8 mouse cellular contexts compared by ENCODE assay signal in the genomic region with DNA sequence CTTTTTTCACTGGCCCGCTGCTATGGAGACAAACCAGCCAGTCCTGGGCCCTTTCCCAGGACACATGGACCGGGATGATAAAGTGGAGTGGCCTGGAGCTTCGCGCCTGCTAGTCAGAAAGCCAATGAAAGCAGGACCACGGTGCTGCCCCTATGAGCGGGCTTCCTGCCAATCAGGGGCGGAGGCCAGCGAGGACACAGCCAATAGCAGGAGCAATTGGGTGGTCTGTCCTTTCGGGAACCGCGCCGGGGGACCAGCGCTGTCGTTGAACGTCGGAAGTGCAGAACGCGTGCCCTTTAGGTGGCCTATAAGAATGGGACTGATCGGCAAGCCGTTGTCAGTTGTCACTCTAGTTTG. TPM values are rescaled to one million over a fixed set of nuclear protein-coding genes. Genes with fewer than 3 reads are reported as not detected.
A peak's percentile ranks its signal among the peaks of the same experiment; 100 is the strongest.
DNase-seq lines count a peak whose midpoint lies in the region; ATAC-seq lines count a peak whose summit lies in the region.

No protein-coding gene starts in this region.

- intact Hi-C loops in left cerebral cortex, postnatal 36 days (cut with DNase I), result no loop called here

- peaks cover 7% of the 10 kb centered on the region for H3K36me3 ChIP-seq in hindbrain, embryonic 16.5 days (ENCODE audit: control insufficient read depth, insufficient read depth, low read length)
- peaks cover 21% of the 10 kb centered on the region for H3K36me3 ChIP-seq in megakaryocyte, embryonic 14.5 days (replicated peaks; ENCODE audit: low read length)

- no peaks in the 10 kb centered on the region for H3K9me3 ChIP-seq in hindbrain, embryonic 16.5 days (ENCODE audit: control insufficient read depth, low read length)
- H3K9me3 ChIP-seq in megakaryocyte, embryonic 14.5 days, result no peaks in the 10 kb centered on the region

- H3K4me3 ChIP-seq in hindbrain, embryonic 16.5 days (ENCODE audit: low read length), result peak overlapping the region; percentile 71
- H3K4me3 ChIP-seq in megakaryocyte, embryonic 14.5 days (replicated peaks), result peak overlapping the region; percentile 99

- H3K4me2 ChIP-seq in hindbrain, embryonic 16.5 days (ENCODE audit: low read length), result peak overlapping the region; percentile 80

- peak overlapping the region; percentile 87 for H3K27ac ChIP-seq in hindbrain, embryonic 16.5 days (ENCODE audit: low read depth, low read length)

- 1% methylated on average over 20 of the region's 20 CpGs for WGBS in hindbrain, embryonic 16.5 days

- ATAC-seq in hindbrain, embryonic 16.5 days, result peak; percentile 62

- no peaks in the 10 kb centered on the region for H3K27me3 ChIP-seq in hindbrain, embryonic 16.5 days (replicated peaks; ENCODE audit: control insufficient read depth, insufficient read depth, low read length)
- peaks cover 16% of the 10 kb centered on the region for H3K27me3 ChIP-seq in megakaryocyte, embryonic 14.5 days (replicated peaks)

- H3K9ac ChIP-seq in hindbrain, embryonic 16.5 days (ENCODE audit: low read depth, low read length), result peak overlapping the region; percentile 62

- H3K4me1 ChIP-seq in hindbrain, embryonic 16.5 days (ENCODE audit: control insufficient read depth, insufficient read depth, low read depth, low read length), result peaks cover 16% of the 10 kb centered on the region
- peaks cover 53% of the 10 kb centered on the region for H3K4me1 ChIP-seq in megakaryocyte, embryonic 14.5 days

- DNase-seq in R1 (ENCODE audit: low read depth, low spot score) (peak; percentile 74), adipocyte (ENCODE audit: low spot score) (no peak)
- DNase-seq in cerebellum, postnatal 4 days (ENCODE audit: low spot score in 2 of 2), result peak; percentile 67 to 89
- peak; percentile 75 to 87 for DNase-seq in frontal cortex, postnatal 14 days (ENCODE audit: low spot score in 2 of 2)
- DNase-seq in left cerebral cortex, postnatal 36 days (ENCODE audit: low spot score in 2 of 2), result peak; percentile 68 to 75
- DNase-seq in right cerebral cortex, postnatal 25 days, result peak; percentile 69

RNA-seq across cellular contexts. Expression of gene Kctd7, which starts 0.7 kb away (rescaled TPM):
- 18.9 and 19.5 TPM in 2 replicates for polyA plus RNA-seq in hindbrain, embryonic 16.5 days (2015; fragmentation: Nextera tagmentation; extraction: Ambion mirVana)
- 10 to 100 TPM in 1 of 2 experiments, 1 to 10 TPM in 1; 9.4 to 13.1 TPM for total RNA-seq in left cerebral cortex, postnatal 36 days (2021)
- 4.7 and 5.5 TPM in 2 replicates for polyA plus RNA-seq in megakaryocyte, embryonic 14.5 days (2012; ENCODE audit: insufficient read depth, low replicate concordance)

RNA-seq across cellular contexts. Expression of gene Rabgef1, which starts 27.6 kb away (rescaled TPM):
- polyA plus RNA-seq in hindbrain, embryonic 16.5 days (2015; fragmentation: Nextera tagmentation; extraction: Ambion mirVana), result 40.0 and 41.7 TPM in 2 replicates
- 10 to 100 TPM; 58.6 to 59.7 TPM for total RNA-seq in left cerebral cortex, postnatal 36 days (2021)
- 4.3 and 36.2 TPM in 2 replicates for polyA plus RNA-seq in megakaryocyte, embryonic 14.5 days (2012; ENCODE audit: insufficient read depth, low replicate concordance)
